Mouse (Mus musculus): ENCODE measurements at regions not wholly inside any gene's neighbourhood (a gene's known extent, or its start where the extent isn't known, plus 50 kb on each side); places are given as distances from the start of the nearest gene placed in this dataset.
"Not testable (repeated sequence)": the region's sequence is repeated elsewhere in the genome, so short reads cannot be mapped to it uniquely, and the experiment has no call there.

- peak in 1 of 2 experiments; percentile 17 for DNase-seq (ENCODE audit: low spot score in 2 of 2)
Observed at GRCm38 (mm10) chr12:77089624-77090278, 127.8 kb upstream of the Max start.

DNA sequence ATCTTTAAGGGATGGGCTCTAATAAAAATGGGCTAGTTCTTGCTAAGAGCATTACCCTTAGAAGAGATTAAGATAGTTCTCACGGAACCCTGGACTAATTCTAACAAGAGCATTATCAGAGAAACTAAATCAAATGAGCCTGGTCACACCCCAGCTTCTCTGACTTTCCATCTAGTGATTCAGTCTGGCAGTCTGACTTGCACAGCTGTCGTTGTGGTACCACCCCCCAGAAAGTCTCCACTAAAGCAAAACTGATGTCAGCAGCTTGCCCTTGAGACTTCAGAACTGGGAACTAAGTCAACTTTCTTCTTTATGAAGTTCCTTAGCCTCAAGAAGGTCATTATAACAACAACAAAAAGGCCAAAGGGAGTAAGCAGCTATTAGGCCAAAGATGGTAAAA lies 126.5 kb upstream of the Max start:
- DNase-seq (ENCODE audit: low spot score in 2 of 2): no peak

GRCm38 (mm10) chr12:77086931-77087330 lies 124.9 kb upstream of the Max start:
- not testable (repeated sequence) for DNase-seq (ENCODE audit: low spot score in 2 of 2)

GRCm38 (mm10) chr12:77085894-77086293 lies 123.9 kb upstream of the Max start:
- no peak for DNase-seq (ENCODE audit: low spot score in 2 of 2)

DNA sequence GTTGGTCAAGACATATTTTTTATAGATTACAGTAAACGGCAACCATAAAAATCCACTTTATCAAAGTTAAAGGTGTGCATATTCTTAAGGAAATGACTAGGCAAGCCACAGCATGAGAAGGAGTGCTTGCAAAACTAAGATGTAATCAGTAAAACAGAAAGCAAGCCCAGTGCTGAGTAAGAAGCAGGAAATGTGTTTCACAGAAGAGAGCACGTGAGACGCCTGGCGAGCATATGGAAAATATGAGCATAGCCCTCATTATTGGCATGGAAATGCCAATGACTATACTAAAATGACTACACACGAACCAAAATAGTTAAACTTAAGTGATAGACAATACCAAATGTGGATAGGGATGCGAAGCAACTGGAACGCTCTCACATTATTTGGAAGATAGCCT lies 123.2 kb upstream of the Max start:
- DNase-seq (ENCODE audit: low spot score in 2 of 2): no peak

DNA sequence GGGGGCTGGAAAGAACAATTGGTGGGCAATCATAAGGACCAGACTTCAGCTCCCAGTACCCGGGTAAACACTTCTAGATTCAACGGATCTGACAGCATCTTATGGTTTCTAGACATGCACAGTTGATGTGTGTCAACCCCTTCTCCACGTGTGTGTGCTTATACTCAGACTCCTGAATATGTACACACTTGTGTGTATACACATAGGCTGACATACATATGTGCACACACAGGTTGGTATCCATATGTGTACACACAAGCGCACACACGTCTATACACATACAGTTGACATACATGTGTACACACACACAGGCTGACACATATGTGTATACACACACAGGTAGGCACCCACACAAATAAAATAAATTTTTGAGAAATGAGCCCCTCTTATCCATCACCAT lies 122.7 kb upstream of the Max start:
- no peak for DNase-seq (ENCODE audit: low spot score in 2 of 2)

GRCm38 (mm10) chr12:77084343-77084742 lies 122.3 kb upstream of the Max start:
- no peak for DNase-seq (ENCODE audit: low spot score in 2 of 2)

- DNase-seq (ENCODE audit: low spot score in 2 of 2): no peak
Observed at GRCm38 (mm10) chr12:77083760-77084159, 121.8 kb upstream of the Max start.

GRCm38 (mm10) chr12:77081774-77082173 lies 119.8 kb upstream of the Max start:
- DNase-seq (ENCODE audit: low spot score in 2 of 2): no peak

DNA sequence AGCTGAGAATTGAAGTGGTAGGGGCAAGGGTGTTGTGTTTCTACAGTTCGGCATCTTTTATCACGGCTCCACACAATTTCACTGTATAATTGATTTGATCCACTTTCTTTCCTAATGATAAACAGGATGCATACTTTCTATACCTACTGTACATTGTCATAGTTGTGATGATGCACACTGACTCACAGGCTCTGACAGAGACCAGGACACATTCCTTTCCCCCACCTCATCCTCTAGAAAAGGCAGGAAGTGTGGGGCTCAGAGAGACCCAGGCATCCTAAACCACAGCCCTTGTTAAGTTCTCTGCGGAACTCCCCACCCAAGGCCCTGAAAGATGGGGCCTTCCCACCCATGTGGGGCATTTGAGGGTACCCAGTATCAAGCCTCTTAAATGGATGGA lies 117.5 kb upstream of the Max start:
- no peak for DNase-seq (ENCODE audit: low spot score in 2 of 2)

DNA sequence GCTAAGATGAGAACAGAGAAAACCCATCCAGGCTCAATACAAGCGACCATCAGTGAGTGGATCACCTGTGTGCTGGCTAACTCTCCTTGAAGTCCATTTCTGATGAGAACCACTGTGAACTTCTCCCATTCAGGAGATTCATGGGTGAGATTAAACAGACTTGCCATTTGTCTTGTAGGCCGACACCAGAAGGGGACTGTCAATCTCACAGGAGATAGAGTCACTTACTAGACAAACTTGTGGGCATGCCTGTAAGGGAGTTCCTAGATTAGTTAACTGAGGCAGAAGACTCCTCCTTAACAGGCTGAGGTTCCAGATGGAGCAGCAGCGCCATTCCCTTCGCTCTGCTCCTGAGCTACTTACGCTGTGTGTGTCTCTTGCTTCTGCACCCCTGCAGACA lies 114.7 kb upstream of the Max start:
- no peak for DNase-seq (ENCODE audit: low spot score in 2 of 2)

DNA sequence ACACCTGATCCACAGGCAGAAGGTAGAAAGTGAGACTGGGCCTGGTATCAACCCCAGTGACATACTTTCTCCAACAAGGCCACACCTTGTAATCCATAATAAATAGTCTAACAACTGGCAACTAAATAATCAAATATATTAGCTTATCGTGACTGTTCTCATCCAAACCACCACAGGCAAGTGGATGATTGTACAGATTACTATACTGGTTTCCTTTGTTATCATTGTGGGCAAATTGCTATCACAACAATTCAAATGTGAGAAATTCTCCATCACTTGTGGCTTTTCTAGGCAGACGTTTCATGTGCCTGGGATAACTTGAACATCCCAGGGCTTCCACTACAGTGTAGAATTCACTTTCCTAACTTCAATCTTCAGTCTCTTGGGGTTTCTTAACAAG lies 112.6 kb upstream of the Max start:
- no peak for DNase-seq (ENCODE audit: low spot score in 2 of 2)

DNA sequence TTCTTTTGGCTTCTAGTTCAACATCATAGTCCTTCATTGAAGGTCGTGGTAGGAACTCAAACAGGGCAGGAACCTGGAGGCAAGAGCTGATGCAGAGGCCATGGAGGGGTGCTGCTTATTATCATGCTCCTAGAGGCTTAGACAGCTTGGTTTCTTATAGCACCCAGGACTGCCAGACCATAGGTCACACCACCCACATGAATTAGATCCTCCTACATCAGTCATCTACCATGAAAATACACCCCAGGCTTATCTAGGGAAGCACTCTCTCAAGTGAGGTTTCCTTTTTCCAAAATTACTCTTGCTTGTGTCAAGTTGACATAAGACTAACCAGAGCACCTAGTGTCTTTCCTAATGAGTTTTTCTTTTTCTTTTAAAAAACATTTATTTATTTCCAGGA lies 109.7 kb upstream of the Max start:
- no peak for DNase-seq (ENCODE audit: low spot score in 2 of 2)

GRCm38 (mm10) chr12:77067938-77068337 lies 105.9 kb upstream of the Max start:
- no peak for DNase-seq (ENCODE audit: low spot score in 2 of 2)

DNA sequence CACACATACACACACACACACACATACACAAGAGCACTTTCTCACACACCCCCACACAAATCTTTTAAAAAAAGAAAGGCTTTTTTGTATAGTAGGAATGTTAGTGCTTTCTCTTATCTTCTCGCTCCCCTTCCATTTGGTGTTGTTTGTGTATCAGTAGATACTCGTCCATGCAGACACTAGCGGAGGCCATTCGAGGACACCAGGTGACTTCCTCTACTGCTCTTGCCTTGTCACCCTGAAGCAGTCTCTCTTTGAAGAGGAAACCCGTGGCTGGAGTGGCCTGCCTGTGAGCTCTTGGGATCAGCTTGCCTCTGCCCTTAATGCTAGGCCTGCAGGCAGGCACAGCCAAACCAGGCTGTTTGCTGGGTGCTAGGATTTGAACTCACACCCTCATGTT lies 105.1 kb upstream of the Max start:
- no peak for DNase-seq (ENCODE audit: low spot score in 2 of 2)

- DNase-seq (ENCODE audit: low spot score in 2 of 2): no peak
Observed at GRCm38 (mm10) chr12:77065645-77066512, 103.9 kb upstream of the Max start.

- no peak for DNase-seq (ENCODE audit: low spot score in 2 of 2)
Observed at GRCm38 (mm10) chr12:77064048-77064447, 102.0 kb upstream of the Max start.

DNA sequence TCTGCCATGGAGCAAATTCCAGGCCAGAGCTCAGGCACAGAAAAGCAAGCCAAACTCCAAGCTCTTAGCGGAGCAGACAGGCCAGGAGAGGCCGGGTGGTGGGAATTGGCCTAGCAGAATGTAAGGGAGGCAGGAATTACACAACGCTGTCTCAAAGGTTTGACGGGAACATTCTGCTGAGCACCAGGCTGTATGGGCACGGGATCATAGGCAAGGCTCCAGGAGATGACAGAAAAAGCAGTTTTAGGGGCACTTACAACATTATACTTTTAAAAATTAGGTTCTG lies 99.5 kb upstream of the Max start:
- no peak for DNase-seq (ENCODE audit: low spot score in 2 of 2)

GRCm38 (mm10) chr12:77060766-77061561 lies 99.0 kb upstream of the Max start:
- no peak for DNase-seq (ENCODE audit: low spot score in 2 of 2)

GRCm38 (mm10) chr12:77060060-77060695 lies 98.2 kb upstream of the Max start:
- DNase-seq (ENCODE audit: low spot score in 2 of 2): no peak

- DNase-seq (ENCODE audit: low spot score in 2 of 2): no peak
Observed at GRCm38 (mm10) chr12:77059679-77060059, 97.7 kb upstream of the Max start.

- DNase-seq (ENCODE audit: low spot score in 2 of 2): no peak
Observed at GRCm38 (mm10) chr12:77058596-77059190, 96.7 kb upstream of the Max start.

Data from left cerebral cortex, adult 9 months (tissue).